Mouse (Mus musculus) midbrain, embryonic 12.5 days (tissue): ENCODE data around the gene Otogl. TPM values are rescaled to one million over a fixed set of nuclear protein-coding genes. Genes with fewer than 3 reads are reported as not detected.
A peak's percentile ranks its signal among the peaks of the same experiment; 100 is the strongest.

ENCODE experiments used
- ATAC-seq: fragments of 200-750 bp; cut with Nextera tagmentation; 2 replicates; pipeline ENCODE4 v1.8.0; 2017; ENCODE audit warnings: low read depth, moderate TSS enrichment, moderate library complexity; ENCODE audit not compliant: low FRiP score
- H3K27ac ChIP-seq: fragments of 300-500 bp; sonication (generic); replicated peaks from 2 replicates; pipeline ENCODE4 v1.5.1; 2016; ENCODE audit warnings: mild to moderate bottlenecking
- H3K27me3 ChIP-seq: fragments of 300-500 bp; sonication (generic); 2 replicates; pipeline ENCODE4 v1.6.1; 2016; ENCODE audit warnings: mild to moderate bottlenecking
- H3K36me3 ChIP-seq: fragments of 300-500 bp; sonication (generic); 2 replicates; pipeline ENCODE4 v1.6.1; 2016
- H3K4me1 ChIP-seq: fragments of 300-500 bp; sonication (generic); 2 replicates; pipeline ENCODE4 v1.6.1; 2016
- H3K4me2 ChIP-seq: fragments of 300-500 bp; sonication (generic); replicated peaks from 2 replicates; pipeline ENCODE4 v1.6.1; 2016; ENCODE audit warnings: mild to moderate bottlenecking, moderate library complexity
- H3K4me3 ChIP-seq: fragments of 300-500 bp; sonication (generic); 2 replicates; pipeline ENCODE4 v1.5.1; 2016; ENCODE audit warnings: mild to moderate bottlenecking
- H3K9ac ChIP-seq: fragments of 300-500 bp; sonication (generic); replicated peaks from 2 replicates; pipeline ENCODE4 v1.6.1; 2016; ENCODE audit warnings: mild to moderate bottlenecking, moderate library complexity
- H3K9me3 ChIP-seq: fragments of 300-500 bp; sonication (generic); 2 replicates; pipeline ENCODE4 v1.6.1; 2016; ENCODE audit warnings: mild to moderate bottlenecking
- WGBS: fragments of 180-500 bp; shearing (Covaris S2); methylation state at CpG from one replicate; pipeline ENCODE4 v1.1.7; 2016; 5-methylcytosine and 5-hydroxymethylcytosine counted together
- polyA plus RNA-seq: library from polyadenylated mRNA; unstranded; fragments of >200 nt; fragmentation: Nextera tagmentation; extraction: Ambion mirVana; gene quantifications from 2 replicates; pipeline ENCODE4 v1.2.1, GENCODE M21; 2016

Otogl gene
- not detected in 2 replicates for polyA plus RNA-seq

DNA sequence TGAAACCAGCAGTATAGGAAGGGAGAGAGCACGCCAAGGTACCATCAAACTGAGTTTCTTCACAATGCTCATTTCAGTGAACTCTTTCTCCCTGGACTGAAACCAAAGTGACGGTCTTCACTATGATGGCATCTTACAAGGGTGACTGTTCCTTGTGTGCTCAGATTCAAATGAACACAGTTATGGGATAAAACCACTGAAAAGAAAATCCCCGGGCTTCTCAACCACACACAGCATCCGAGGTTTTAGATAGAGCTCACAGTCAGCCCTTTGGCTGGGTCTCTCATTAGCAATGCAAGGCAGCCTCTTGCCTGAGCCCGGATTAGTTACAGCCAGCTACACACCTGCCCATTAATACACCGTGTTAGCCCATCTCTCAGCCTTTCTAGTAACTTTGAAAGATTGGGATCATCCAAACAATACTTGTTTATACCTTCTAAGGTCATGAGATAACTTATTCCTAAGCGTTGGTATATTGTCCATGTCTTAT lies at the start of gene Otogl:
Gene Otogl, minus strand, starts transcription at position 51 of the 490 bp plus-strand sequence.
- 0 out of 2 replicates have a peak, but pooled peaks have one; percentile 52 for ATAC-seq
- H3K36me3 ChIP-seq, result no peaks in the 10 kb centered on the region

DNA sequence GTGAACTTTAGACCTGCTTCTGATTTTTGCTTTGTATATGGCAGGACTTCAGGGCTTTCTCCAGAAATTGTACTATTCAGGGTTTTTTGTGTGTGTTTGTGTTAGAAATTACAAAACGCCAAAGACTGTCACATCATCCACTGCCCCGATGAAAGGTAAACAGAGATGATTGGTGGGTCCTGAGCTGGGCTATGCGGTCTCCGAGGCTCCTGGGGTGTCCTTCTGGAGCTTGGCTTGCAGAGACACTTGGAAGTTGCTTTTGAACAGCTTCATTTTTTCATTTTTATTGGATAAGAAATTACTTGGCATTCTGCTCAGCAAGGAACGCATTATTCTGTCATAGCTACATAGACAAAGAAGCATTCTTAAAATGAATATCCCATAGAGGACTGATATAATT lies 44.7 kb upstream of the Otogl start:
- Histone ChIP-seq H3K27me3 (no peaks in the 10 kb centered on the region), H3K4me2 (no peak overlapping the region), H3K36me3 (no peaks in the 10 kb centered on the region), H3K4me1 (no peaks in the 10 kb centered on the region), H3K9me3 (no peaks in the 10 kb centered on the region), H3K9ac (no peak overlapping the region), H3K4me3 (no peak overlapping the region), H3K27ac (no peak overlapping the region)
- WGBS, result 85% methylated on average over 5 of the region's 5 CpGs
- ATAC-seq, result no peak

More for the DNA sequence above, at the start of gene Otogl:
- Histone ChIP-seq H3K9me3 (peaks cover 8% of the 10 kb centered on the region; the same call in 1 of the 2 replicates), H3K4me2 (no peak within 1 kb of the TSS), H3K4me3 (no peak within 1 kb of the TSS), H3K27me3 (no peaks in the 10 kb centered on the region), H3K9ac (no peak within 1 kb of the TSS), H3K4me1 (no peaks in the 10 kb centered on the region), H3K27ac (no peak within 1 kb of the TSS)
- WGBS, result 29% methylated on average over 7 of the region's 7 CpGs

DNA sequence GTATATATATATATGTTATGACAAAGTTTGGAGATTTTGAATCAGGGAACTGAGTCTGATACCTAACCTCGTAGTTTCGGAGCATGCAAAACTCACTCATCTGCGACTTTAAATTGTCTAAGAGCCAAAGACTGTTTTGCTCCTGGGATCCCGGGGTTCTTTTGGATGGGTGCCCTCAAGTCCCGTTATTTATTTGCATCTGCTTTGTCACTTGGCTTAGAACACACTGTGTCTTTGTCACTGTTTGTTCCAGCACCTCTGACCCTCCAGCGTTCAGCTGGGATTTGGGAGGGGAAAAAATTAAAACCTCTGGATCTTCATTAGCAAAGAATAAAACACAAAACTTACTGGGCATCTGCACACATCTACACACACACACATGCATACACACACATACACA lies 42.5 kb upstream of the Otogl start:
- no peak overlapping the region for H3K4me2 ChIP-seq
- H3K36me3 ChIP-seq, result no peaks in the 10 kb centered on the region
- H3K27ac ChIP-seq, result no peak overlapping the region
- no peak for ATAC-seq
- H3K27me3 ChIP-seq, result no peaks in the 10 kb centered on the region
- 77% methylated on average over 6 of the region's 6 CpGs for WGBS
- no peak overlapping the region for H3K9ac ChIP-seq
- H3K4me1 ChIP-seq, result no peaks in the 10 kb centered on the region
- H3K9me3 ChIP-seq, result no peaks in the 10 kb centered on the region
- no peak overlapping the region for H3K4me3 ChIP-seq

DNA sequence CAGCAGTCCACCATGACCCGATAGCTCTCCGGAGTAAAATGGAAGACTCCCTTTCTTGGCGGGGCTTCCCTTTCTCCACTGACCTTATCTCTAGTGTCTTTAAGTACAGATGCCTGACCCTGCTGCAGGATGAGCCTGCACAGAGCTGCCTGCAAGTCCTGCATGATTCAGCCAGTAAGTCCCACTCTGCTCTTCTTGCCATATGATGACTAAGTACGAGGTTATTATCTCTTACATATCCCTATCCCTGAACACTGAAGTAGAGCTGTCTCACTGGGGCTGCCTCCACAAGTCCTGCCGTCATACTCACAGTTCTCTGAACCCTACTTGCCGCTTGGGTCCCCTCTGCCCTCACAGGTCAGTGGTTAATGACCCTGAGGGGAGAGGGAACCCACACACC lies 39.7 kb upstream of the Otogl start:
- Histone ChIP-seq H3K4me2 (no peak overlapping the region), H3K27me3 (no peaks in the 10 kb centered on the region), H3K4me1 (no peaks in the 10 kb centered on the region), H3K9me3 (no peaks in the 10 kb centered on the region), H3K27ac (no peak overlapping the region), H3K4me3 (no peak overlapping the region), H3K36me3 (no peaks in the 10 kb centered on the region), H3K9ac (no peak overlapping the region)
- ATAC-seq, result no peak
- WGBS, result 92% methylated on average over 6 of the region's 6 CpGs

DNA sequence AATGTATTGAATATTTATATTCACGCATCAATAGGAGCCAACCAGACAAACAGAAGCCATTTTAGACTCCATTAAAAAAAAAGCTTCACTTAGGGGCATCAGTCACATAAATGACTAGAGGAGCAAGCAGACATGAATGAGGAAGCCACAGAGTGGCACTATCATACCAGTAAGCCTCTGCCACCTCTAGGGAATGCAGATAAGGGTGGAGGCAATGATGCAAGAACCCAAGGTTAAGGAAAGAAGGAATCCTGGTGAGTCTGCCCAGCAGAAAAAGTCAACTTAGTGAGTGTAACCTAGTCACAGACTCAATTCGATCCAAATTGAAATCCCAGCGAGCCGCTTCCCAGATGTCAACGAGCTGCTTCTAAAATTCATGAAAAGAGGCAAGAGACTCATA lies 38.0 kb upstream of the Otogl start:
- H3K4me2 ChIP-seq, result no peak overlapping the region

DNA sequence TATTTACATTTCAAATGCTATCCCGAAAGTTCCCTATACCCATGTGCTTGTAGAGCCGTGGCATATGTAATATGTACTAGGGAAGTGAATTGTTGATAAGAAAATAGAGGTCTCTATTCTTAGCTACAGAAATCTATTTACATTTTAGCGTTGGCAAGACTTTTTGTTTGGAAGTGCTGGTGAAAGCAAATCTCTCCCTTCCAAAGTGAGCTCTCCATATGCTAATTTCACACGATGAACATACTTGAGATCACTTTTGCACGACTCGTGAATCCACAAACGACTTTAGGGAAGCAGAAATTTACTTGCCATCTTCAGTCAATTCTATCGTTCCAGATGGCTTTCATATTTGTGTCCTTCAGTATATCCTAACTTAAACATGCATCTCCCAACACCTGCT lies 36.7 kb upstream of the Otogl start:
- WGBS, result 86% methylated on average over 8 of the region's 8 CpGs
- Histone ChIP-seq H3K4me3 (no peak overlapping the region), H3K9me3 (no peaks in the 10 kb centered on the region)

More for the DNA sequence above, 38.0 kb upstream of the Otogl start:
- H3K9me3 ChIP-seq, result no peaks in the 10 kb centered on the region
- no peak for ATAC-seq
- H3K9ac ChIP-seq, result no peak overlapping the region
- 89% methylated on average over 5 of the region's 5 CpGs for WGBS
- no peaks in the 10 kb centered on the region for H3K27me3 ChIP-seq
- no peaks in the 10 kb centered on the region for H3K4me1 ChIP-seq
- no peak overlapping the region for H3K27ac ChIP-seq
- no peak overlapping the region for H3K4me3 ChIP-seq
- no peaks in the 10 kb centered on the region for H3K36me3 ChIP-seq

DNA sequence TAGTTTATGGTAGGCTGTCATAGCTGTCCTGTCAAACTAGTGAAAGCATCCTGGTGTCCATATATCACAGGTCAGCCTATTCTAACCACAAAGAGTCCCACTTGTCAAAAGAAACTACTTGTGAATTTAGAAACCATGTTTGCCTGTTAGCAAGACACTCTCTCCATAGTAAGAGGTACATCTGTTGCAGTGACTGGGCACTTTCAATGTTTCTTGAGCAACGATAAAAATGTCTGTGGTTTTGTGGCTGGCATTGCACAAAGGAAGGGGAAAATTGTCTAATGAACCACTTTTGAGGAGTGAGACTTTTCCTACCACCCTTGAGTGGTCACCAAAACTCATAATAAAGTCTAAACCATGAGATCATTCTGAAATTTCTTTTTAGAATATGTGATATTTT lies 36.1 kb upstream of the Otogl start:
- H3K4me2 ChIP-seq, result no peak overlapping the region
- H3K27me3 ChIP-seq, result no peaks in the 10 kb centered on the region
- no peaks in the 10 kb centered on the region for H3K9me3 ChIP-seq
- no peak for ATAC-seq
- H3K27ac ChIP-seq, result no peak overlapping the region
- no peaks in the 10 kb centered on the region for H3K36me3 ChIP-seq
- H3K4me1 ChIP-seq, result no peaks in the 10 kb centered on the region
- 87% methylated on average over 1 of the region's 1 CpGs for WGBS
- no peak overlapping the region for H3K9ac ChIP-seq
- H3K4me3 ChIP-seq, result no peak overlapping the region

More for the DNA sequence above, 36.7 kb upstream of the Otogl start:
- Histone ChIP-seq H3K4me2 (no peak overlapping the region), H3K9ac (no peak overlapping the region), H3K27me3 (no peaks in the 10 kb centered on the region), H3K27ac (no peak overlapping the region), H3K4me1 (no peaks in the 10 kb centered on the region), H3K36me3 (no peaks in the 10 kb centered on the region)
- no peak for ATAC-seq

DNA sequence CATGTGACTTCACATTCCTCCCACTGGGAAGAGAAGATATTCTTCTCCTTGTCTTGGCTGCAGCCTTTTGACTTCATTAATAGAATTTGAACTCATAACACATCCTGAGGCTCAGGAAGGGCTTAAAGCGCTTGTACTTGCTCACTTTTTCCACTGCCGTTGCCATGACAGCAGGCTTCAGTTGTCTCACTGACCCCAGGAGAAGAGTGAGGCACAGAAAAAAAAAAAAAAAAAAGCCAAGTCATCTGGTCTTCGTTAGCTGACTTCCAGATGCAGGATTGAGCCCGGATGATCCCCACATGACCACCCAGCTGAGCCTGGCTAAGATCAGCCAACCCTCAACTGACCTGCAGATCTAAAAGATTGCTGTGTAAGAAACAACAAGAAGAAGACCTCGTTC lies 34.4 kb upstream of the Otogl start:
- Histone ChIP-seq H3K36me3 (no peaks in the 10 kb centered on the region), H3K4me3 (no peak overlapping the region), H3K27me3 (no peaks in the 10 kb centered on the region), H3K9me3 (no peaks in the 10 kb centered on the region), H3K4me2 (no peak overlapping the region), H3K27ac (no peak overlapping the region), H3K9ac (no peak overlapping the region), H3K4me1 (no peaks in the 10 kb centered on the region)
- ATAC-seq, result no peak
- 51% methylated on average over 5 of the region's 5 CpGs for WGBS

DNA sequence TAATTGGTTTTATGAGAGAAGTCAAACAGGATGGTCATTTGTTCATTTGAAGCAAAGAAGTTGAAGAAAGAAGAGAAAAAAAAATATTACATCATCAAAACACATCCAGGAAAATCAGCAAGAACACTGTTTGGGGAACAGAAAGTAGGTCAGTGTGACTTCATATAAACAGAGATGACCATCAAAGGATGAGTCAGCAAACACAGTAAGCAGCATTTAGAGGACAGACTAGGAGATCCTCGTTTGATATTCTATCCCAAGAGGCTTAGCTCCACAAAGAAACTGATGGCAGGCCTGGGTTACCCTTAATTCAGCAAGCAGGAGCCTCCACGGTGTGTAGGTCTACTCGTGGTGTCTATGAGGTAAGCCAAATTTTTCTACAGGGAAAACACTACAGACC lies 31.9 kb upstream of the Otogl start:
- no peaks in the 10 kb centered on the region for H3K36me3 ChIP-seq
- no peak for ATAC-seq
- no peaks in the 10 kb centered on the region for H3K9me3 ChIP-seq
- H3K27me3 ChIP-seq, result no peaks in the 10 kb centered on the region
- H3K4me3 ChIP-seq, result no peak overlapping the region
- WGBS, result 79% methylated on average over 3 of the region's 3 CpGs
- H3K4me1 ChIP-seq, result no peaks in the 10 kb centered on the region
- H3K27ac ChIP-seq, result no peak overlapping the region
- no peak overlapping the region for H3K9ac ChIP-seq
- no peak overlapping the region for H3K4me2 ChIP-seq

DNA sequence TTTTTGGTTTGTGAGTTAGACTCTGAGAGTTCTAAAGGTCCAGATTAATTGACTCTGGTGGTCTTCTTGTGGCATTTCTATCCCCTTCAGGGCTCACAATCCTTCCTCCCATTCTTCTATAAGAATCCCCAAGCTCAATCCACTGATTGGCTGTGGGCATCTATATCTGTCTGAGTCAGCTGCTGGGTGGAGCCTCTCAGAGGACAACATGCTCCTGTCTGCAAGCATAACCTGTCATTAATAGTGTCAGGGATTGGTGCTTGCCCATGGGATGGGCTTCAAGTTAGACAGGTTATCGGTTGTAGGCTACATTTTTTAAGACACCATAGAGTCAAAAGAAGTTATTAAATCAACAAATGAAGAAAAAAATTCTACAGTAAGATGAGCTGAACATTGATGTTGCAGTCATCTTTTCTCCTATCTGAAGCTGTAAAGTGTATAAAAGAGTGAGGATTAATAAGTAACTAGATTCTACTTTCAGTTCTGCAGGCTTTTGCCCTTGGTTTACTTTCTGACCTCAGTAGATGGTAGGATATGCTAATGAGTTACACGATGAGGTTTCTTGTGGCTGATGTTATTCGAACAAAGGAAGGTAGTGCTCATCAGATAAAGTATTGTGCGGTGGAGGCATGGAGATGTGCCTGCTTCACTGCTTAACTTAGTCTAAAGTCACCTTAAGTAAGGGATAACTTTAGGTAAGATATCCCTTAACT lies 29.4 kb upstream of the Otogl start:
- H3K4me3 ChIP-seq, result no peak overlapping the region
- no peaks in the 10 kb centered on the region for H3K27me3 ChIP-seq
- no peak overlapping the region for H3K27ac ChIP-seq
- 94% methylated on average over 4 of the region's 4 CpGs for WGBS
- H3K9me3 ChIP-seq, result no peaks in the 10 kb centered on the region
- no peaks in the 10 kb centered on the region for H3K4me1 ChIP-seq
- no peaks in the 10 kb centered on the region for H3K36me3 ChIP-seq
- no peak overlapping the region for H3K9ac ChIP-seq
- ATAC-seq, result no peak
- no peak overlapping the region for H3K4me2 ChIP-seq

DNA sequence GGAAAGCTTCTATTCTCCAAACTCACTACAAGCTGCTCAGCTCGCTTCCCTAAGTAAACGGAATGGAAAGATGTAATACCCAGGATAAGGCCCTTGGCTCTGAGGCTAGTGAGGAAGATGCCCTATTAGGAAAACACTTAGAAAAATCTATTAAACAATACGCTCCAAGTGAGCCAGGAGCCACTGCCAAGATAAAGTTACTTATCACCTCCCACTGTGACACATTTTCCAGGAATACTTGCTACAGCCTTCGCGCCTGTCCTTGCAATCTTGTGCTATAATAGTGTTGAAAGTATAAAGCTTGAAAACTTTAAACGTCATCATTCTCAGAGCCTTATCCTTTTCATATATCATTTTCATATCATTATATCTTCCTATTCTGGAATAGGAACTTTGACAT lies 28.4 kb upstream of the Otogl start:
- no peaks in the 10 kb centered on the region for H3K36me3 ChIP-seq
- ATAC-seq, result no peak
- no peak overlapping the region for H3K4me3 ChIP-seq
- H3K9me3 ChIP-seq, result no peaks in the 10 kb centered on the region
- no peaks in the 10 kb centered on the region for H3K4me1 ChIP-seq
- no peak overlapping the region for H3K27ac ChIP-seq
- no peak overlapping the region for H3K9ac ChIP-seq
- no peak overlapping the region for H3K4me2 ChIP-seq
- 75% methylated on average over 6 of the region's 6 CpGs for WGBS
- no peaks in the 10 kb centered on the region for H3K27me3 ChIP-seq

DNA sequence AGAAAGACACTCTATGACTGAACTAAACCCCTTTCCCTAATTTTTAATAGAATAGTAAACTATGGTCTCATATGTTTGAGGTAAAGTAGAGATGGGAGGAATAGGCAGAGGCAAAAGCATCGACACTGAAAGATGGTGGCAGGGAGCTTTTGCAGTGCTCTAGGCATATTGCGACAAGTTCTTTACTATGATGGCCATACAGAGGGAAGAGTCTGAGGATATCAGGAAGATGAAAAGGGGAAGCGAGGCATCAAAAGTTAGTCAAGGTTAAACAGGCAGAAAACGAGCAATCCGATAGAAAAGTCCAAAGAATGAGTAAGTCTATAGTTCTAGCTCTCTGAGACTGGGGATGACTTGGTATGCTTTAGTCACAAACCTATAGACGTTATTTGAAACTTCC lies 27.9 kb upstream of the Otogl start:
- H3K4me3 ChIP-seq, result no peak overlapping the region
- no peak overlapping the region for H3K27ac ChIP-seq
- no peaks in the 10 kb centered on the region for H3K36me3 ChIP-seq
- 78% methylated on average over 6 of the region's 6 CpGs for WGBS
- no peak for ATAC-seq
- H3K9ac ChIP-seq, result no peak overlapping the region
- no peaks in the 10 kb centered on the region for H3K4me1 ChIP-seq
- no peaks in the 10 kb centered on the region for H3K27me3 ChIP-seq
- no peak overlapping the region for H3K4me2 ChIP-seq
- H3K9me3 ChIP-seq, result no peaks in the 10 kb centered on the region

DNA sequence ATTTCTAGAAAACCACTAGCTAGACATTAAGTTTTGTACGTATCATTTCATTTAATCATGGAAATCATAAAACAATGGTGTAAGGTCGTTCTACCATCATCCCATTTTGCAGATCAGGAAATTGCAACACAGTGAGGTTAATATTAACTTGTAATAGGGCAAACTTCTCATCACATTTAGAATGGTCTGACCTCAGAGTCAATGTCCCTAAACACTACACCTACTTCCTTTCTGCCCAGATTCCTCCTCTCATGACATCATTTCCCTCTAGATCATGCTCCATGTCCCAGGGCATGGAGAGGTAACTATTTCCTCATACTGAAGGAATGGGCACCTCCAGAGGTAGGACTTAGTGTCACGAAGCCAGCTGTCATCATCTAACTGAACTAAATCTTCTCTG lies 22.1 kb upstream of the Otogl start:
- Histone ChIP-seq H3K27ac (no peak overlapping the region), H3K4me1 (no peaks in the 10 kb centered on the region), H3K9me3 (no peaks in the 10 kb centered on the region), H3K4me3 (no peak overlapping the region), H3K27me3 (no peaks in the 10 kb centered on the region), H3K4me2 (no peak overlapping the region), H3K9ac (no peak overlapping the region), H3K36me3 (no peaks in the 10 kb centered on the region)
- ATAC-seq, result no peak
- 82% methylated on average over 3 of the region's 3 CpGs for WGBS
